Mouse (Mus musculus) stomach, embryonic 14.5 days (tissue): ENCODE data around the gene Ank2. TPM values are rescaled to one million over a fixed set of nuclear protein-coding genes. Genes with fewer than 3 reads are reported as not detected.

Experiments used
- ATAC-seq: fragments of 200-750 bp; cut with Nextera tagmentation; 2 replicates; pipeline ENCODE4 v1.8.0; 2017; ENCODE audit warnings: low read depth, moderate TSS enrichment; ENCODE audit not compliant: insufficient number of reproducible peaks, insufficient read depth, low FRiP score
- H3K27ac ChIP-seq: fragments of 300-500 bp; sonication (generic); 2 replicates; pipeline ENCODE4 v1.5.1; 2014; ENCODE audit warnings: mild to moderate bottlenecking, low read length, moderate library complexity, mixed read lengths
- H3K27me3 ChIP-seq: fragments of 300-500 bp; sonication (generic); 2 replicates; pipeline ENCODE4 v1.6.1; 2014; ENCODE audit warnings: low read length, control low read depth, mixed read lengths; ENCODE audit not compliant: control insufficient read depth, insufficient read depth
- H3K36me3 ChIP-seq: fragments of 300-500 bp; sonication (generic); 2 replicates; pipeline ENCODE4 v1.6.1; 2014; ENCODE audit warnings: mild to moderate bottlenecking, control low read depth, low read length, moderate library complexity, mixed read lengths; ENCODE audit not compliant: control insufficient read depth, insufficient read depth
- H3K4me1 ChIP-seq: fragments of 300-500 bp; sonication (generic); 2 replicates; pipeline ENCODE4 v1.6.1; 2014; ENCODE audit warnings: low read length, control low read depth, mixed read lengths; ENCODE audit not compliant: control insufficient read depth, insufficient read depth
- H3K4me2 ChIP-seq: fragments of 300-500 bp; sonication (generic); replicated peaks from 2 replicates; pipeline ENCODE4 v1.6.1; 2014; ENCODE audit warnings: low read depth, low read length, control low read depth
- H3K4me3 ChIP-seq: fragments of 300-500 bp; sonication (generic); 2 replicates; pipeline ENCODE4 v1.5.1; 2014; ENCODE audit warnings: low read depth, low read length, control low read depth
- H3K9ac ChIP-seq: fragments of 300-500 bp; sonication (generic); replicated peaks from 2 replicates; pipeline ENCODE4 v1.6.1; 2014; ENCODE audit warnings: low read depth, mild to moderate bottlenecking, control low read depth, low read length, moderate library complexity, mixed read lengths
- H3K9me3 ChIP-seq: fragments of 300-500 bp; sonication (generic); 2 replicates; pipeline ENCODE4 v1.6.1; 2016; ENCODE audit warnings: low read depth, low read length, control low read depth; ENCODE audit not compliant: control insufficient read depth
- WGBS: fragments of 180-500 bp; shearing (Covaris S2); extraction: QIAGEN DNeasy Blood & Tissue Kit; methylation state at CpG from one replicate; pipeline ENCODE4 v1.1.7; 2014; 5-methylcytosine and 5-hydroxymethylcytosine counted together
- polyA plus RNA-seq: library from polyadenylated mRNA; unstranded; fragments of >200 nt; fragmentation: Nextera tagmentation; extraction: Ambion mirVana; gene quantifications from 2 replicates; pipeline ENCODE4 v1.2.1, GENCODE M21; 2014

Ank2 gene
- polyA plus RNA-seq, 1 experiment from 2014 or later, result 50.0 TPM

DNA sequence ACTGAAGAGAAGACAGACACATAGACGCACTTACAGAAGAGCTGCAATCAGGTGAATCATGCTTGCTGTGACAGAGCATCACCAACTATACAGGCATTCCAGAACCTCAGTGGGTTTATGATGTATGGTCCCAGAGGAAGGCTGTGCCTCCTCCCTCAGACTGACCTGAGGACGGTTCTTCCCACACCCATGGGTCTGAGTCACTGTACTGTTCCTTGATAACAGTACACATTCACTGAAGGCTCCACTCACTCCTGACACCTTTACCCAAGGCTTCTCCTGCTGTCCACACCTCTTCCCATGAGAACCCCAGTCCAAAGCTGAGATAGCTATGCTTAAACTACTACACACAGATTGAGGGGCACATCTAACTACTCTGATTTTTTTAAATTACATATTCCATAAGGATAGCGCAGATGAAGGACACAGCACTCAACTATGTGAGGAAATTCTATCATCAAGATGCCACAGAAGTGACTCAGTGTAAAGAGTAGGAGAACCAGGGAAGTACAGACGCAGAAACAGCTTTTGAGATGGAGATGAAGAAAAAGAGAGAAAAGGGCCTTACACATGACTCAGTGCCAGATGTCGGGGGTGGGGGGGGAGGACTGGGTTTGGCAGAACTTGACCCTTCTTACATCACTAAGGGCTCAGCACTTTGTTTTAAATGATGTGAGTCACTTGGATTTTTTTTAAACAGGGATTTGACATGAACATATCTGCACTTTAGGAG lies 435.3 kb downstream of the Ank2 start:
- Histone ChIP-seq H3K9ac (no peak overlapping the region), H3K27me3 (no peaks in the 10 kb centered on the region), H3K4me2 (no peak overlapping the region), H3K36me3 (no peaks in the 10 kb centered on the region), H3K27ac (no peak overlapping the region), H3K4me1 (no peaks in the 10 kb centered on the region), H3K9me3 (no peaks in the 10 kb centered on the region), H3K4me3 (no peak overlapping the region)
- ATAC-seq, result no peak
- 81% methylated on average over 5 of the region's 5 CpGs for WGBS

DNA sequence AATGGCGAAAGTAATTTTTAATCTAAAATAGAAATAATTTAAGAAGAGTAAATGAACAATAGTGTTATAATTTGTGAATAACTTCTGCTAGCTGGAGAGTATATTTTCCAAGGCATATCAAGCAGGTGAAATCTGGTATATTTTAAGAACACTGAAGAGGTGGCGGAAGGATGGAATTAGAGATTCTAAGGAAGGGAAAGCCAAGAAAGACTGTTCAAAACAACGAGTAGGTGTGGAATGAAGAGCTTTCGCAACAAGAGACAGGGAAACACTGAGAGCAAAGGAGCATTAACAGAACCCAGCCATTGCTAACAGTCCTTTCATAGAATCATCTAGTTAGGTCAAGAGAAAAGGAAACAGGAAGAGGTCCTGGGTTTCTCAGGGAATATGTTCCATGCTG lies 439.5 kb downstream of the Ank2 start:
- Histone ChIP-seq H3K27me3 (no peaks in the 10 kb centered on the region), H3K36me3 (no peaks in the 10 kb centered on the region), H3K4me2 (no peak overlapping the region), H3K4me1 (no peaks in the 10 kb centered on the region), H3K27ac (no peak overlapping the region), H3K9ac (no peak overlapping the region), H3K9me3 (no peaks in the 10 kb centered on the region), H3K4me3 (no peak overlapping the region)
- no peak for ATAC-seq
- 87% methylated on average over 4 of the region's 4 CpGs for WGBS

DNA sequence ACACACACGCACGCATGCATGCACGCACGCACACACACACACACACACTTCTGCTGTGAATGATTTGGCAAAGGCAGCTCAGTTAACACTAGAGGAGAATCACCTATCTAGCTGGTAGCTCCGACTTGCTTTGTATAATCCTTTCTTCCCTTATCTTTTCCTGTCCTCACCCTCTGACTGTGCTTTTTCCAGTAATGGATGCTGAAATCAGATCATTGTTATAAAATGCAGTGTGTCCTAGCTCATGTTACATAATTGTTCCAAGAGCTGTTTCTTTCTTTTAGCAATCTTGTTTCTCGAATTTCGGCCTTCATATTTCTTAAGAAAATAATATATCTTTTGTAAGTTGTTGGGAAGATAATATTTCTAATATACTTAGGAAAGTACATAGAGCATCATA lies 457.9 kb downstream of the Ank2 start:
- Histone ChIP-seq H3K27me3 (no peaks in the 10 kb centered on the region), H3K9ac (no peak overlapping the region), H3K9me3 (no peaks in the 10 kb centered on the region), H3K27ac (no peak overlapping the region), H3K4me2 (no peak overlapping the region), H3K4me3 (no peak overlapping the region), H3K36me3 (no peaks in the 10 kb centered on the region), H3K4me1 (no peaks in the 10 kb centered on the region)
- ATAC-seq, result no peak
- 81% methylated on average over 7 of the region's 7 CpGs for WGBS

DNA sequence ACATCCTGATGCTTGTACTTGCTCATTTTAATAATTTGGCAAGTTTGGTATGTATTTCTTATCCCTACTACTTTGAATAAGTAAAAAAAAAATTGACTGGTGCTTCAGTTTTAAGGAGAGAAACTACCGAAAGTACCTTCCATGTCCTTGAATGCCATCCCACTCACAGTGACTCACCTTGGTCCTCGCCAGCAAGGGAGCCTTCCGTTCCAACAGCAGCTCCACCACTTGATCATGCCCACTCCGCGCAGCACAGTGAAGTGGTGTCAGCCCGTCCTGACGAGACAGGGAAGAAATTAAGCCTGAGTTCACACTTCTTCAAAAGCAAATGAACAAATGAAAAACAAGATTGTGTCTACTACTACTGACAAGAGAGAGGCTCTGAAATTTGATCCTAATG lies 460.6 kb downstream of the Ank2 start:
- Histone ChIP-seq H3K9ac (no peak overlapping the region), H3K4me1 (no peaks in the 10 kb centered on the region), H3K36me3 (no peaks in the 10 kb centered on the region), H3K27me3 (no peaks in the 10 kb centered on the region), H3K4me2 (no peak overlapping the region), H3K27ac (no peak overlapping the region), H3K9me3 (no peaks in the 10 kb centered on the region), H3K4me3 (no peak overlapping the region)
- 86% methylated on average over 7 of the region's 7 CpGs for WGBS
- ATAC-seq, result no peak

GRCm38 (mm10) chr3:127036118-127036517 lies 463.0 kb downstream of the Ank2 start:
- H3K27me3 ChIP-seq, result no peaks in the 10 kb centered on the region
- 77% methylated on average over 5 of the region's 5 CpGs for WGBS

GRCm38 (mm10) chr3:127035540-127035939 lies 463.6 kb downstream of the Ank2 start:
- no peaks in the 10 kb centered on the region for H3K9me3 ChIP-seq
- H3K4me3 ChIP-seq, result no peak overlapping the region
- no peaks in the 10 kb centered on the region for H3K36me3 ChIP-seq
- H3K9ac ChIP-seq, result no peak overlapping the region
- H3K4me1 ChIP-seq, result no peaks in the 10 kb centered on the region
- no peak overlapping the region for H3K4me2 ChIP-seq
- H3K27ac ChIP-seq, result no peak overlapping the region
- no peaks in the 10 kb centered on the region for H3K27me3 ChIP-seq
- no peak for ATAC-seq
- 86% methylated on average over 12 of the region's 12 CpGs for WGBS

More at GRCm38 (mm10) chr3:127036118-127036517, 463.0 kb downstream of the Ank2 start:
- no peaks in the 10 kb centered on the region for H3K4me1 ChIP-seq
- H3K27ac ChIP-seq, result no peak overlapping the region
- H3K4me3 ChIP-seq, result no peak overlapping the region
- H3K4me2 ChIP-seq, result no peak overlapping the region
- no peaks in the 10 kb centered on the region for H3K36me3 ChIP-seq
- no peaks in the 10 kb centered on the region for H3K9me3 ChIP-seq
- ATAC-seq, result no peak
- H3K9ac ChIP-seq, result no peak overlapping the region

- H3K4me1 ChIP-seq, result no peaks in the 10 kb centered on the region
- ATAC-seq, result no peak
- no peak overlapping the region for H3K4me3 ChIP-seq
- no peak overlapping the region for H3K4me2 ChIP-seq
- no peak overlapping the region for H3K27ac ChIP-seq
- H3K9me3 ChIP-seq, result no peaks in the 10 kb centered on the region
- 81% methylated on average over 3 of the region's 3 CpGs for WGBS
- H3K36me3 ChIP-seq, result no peaks in the 10 kb centered on the region
- H3K27me3 ChIP-seq, result no peaks in the 10 kb centered on the region
- no peak overlapping the region for H3K9ac ChIP-seq
These were observed 464.2 kb downstream of the Ank2 start for GRCm38 (mm10) chr3:127034983-127035382.

- Histone ChIP-seq H3K9me3 (no peaks in the 10 kb centered on the region), H3K9ac (no peak overlapping the region), H3K4me1 (peaks cover 4% of the 10 kb centered on the region; the same call in 1 of the 2 replicates), H3K4me2 (no peak overlapping the region), H3K27ac (no peak overlapping the region), H3K36me3 (no peaks in the 10 kb centered on the region), H3K27me3 (no peaks in the 10 kb centered on the region), H3K4me3 (no peak overlapping the region)
- WGBS, result 88% methylated on average over 4 of the region's 4 CpGs
- no peak for ATAC-seq
These were observed 475.2 kb downstream of the Ank2 start for GRCm38 (mm10) chr3:127023992-127024391.

DNA sequence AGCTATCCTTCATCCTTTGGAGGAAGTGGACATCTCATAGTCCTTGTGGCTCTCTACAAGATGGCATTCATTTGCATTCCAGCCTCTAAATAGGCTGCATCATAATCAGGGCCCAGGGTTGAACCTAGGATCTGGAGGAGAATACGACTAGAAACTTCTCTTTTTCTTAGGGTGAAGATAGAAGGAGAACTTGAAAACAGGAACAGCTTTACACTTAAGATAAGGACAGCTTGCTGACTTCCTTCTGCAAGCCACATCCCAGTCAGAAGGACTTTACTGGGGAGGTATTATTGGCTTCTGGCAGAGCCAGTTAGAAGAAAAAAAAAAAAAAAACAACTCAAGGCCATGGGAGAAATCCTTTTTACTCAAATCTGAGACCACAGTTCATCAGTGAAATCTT lies 479.0 kb downstream of the Ank2 start:
- Histone ChIP-seq H3K27ac (no peak overlapping the region), H3K4me1 (peaks cover 3% of the 10 kb centered on the region; the same call in 1 of the 2 replicates), H3K9ac (no peak overlapping the region), H3K4me2 (no peak overlapping the region), H3K9me3 (no peaks in the 10 kb centered on the region), H3K36me3 (no peaks in the 10 kb centered on the region; the same call in 1 of the 2 replicates), H3K4me3 (no peak overlapping the region), H3K27me3 (no peaks in the 10 kb centered on the region)
- 70% methylated on average over 1 of the region's 1 CpGs for WGBS
- ATAC-seq, result no peak
